Mouse (Mus musculus) left cerebral cortex, postnatal 10 days (tissue): ENCODE measurements at regions not wholly inside any gene's neighbourhood (a gene's known extent, or its start where the extent isn't known, plus 50 kb on each side); places are given as distances from the start of the nearest gene placed in this dataset.
A peak's percentile ranks its signal among the peaks of the same experiment; 100 is the strongest.

Experiments
- DNase-seq, 2 experiments: peaks; one replicate each; pipeline ENCODE4 v3.0.0; 2021 to 2022; ENCODE audit warnings: low spot score in 2 of 2, mixed read lengths in 1 of 2; ENCODE audit errors: extremely low spot score in 1 of 2
- intact Hi-C: fragments of 180-260 bp; cut with DNase I; formaldehyde crosslinking; loops from one replicate; pipeline ENCODE4 v1.15.1; 2025

GRCm38 (mm10) chr14:37306622-37307274 is 171.7 kb upstream of the Ghitm start:
- intact Hi-C loops: no loop called here
- DNase-seq: no peak

DNA sequence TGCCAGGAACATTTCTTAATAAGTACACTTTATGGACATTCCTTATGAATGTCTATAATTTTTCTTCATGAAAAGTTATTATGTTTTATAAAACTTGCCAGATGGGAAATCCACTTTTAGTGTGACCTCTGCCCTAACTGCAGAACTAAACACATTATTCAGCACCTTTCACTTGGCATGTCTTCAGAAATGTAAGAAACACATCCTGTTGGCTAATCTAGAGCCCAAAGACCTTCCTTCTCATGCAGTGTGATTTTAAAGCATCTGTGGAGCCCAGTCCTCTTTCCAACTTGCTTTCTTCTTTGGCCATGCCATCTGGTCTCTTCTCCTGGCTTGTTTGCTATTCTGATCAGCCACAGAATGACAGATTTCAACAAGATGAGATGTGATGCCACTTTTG is 163.6 kb upstream of the Ghitm start:
- intact Hi-C loops: no loop called here
- DNase-seq: no peak

DNA sequence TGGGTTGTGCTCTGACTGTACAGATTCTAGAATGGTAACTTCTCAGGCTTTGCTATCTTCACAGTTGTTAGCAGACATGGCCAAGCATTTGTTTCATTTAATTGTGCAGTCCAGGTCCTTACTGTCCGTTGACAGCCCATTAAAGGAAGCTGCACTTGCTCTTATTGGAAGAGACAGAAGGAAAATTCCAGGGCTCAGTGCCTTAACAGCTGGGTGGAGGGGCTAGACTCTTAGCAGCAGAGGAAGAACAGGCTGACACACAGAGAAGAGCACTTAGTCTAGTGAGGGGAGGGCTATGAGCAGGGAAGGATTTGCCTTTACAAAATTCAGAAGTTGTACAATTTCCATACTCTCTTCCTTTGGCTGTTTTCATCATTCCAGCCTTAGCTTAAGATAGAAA is 161.5 kb upstream of the Ghitm start:
- intact Hi-C loops: no loop called here
- DNase-seq: no peak

- no peak for DNase-seq
- intact Hi-C loops: no loop called here
Measured at GRCm38 (mm10) chr14:37292084-37292860, 157.2 kb upstream of the Ghitm start.

DNA sequence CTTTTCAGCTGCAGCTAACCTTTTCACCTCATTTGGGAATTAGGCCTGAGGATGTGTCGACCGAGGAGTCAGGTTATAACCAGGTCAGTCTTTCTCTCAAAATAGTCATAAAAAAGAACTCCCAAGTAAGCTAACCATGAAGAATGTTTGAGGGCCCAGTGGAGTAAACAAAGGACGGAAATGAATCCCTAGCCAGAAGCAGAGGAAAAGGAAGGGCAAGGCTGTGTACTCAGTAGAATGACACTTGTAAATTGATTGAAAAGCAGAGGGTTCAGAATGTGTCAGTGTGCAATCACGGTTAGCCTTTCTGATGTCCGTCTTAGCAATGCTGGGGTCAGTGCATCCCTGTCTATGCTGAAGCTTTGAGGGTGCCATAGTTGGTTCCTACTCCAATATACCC is 149.3 kb upstream of the Ghitm start:
- intact Hi-C loops: no loop called here
- no peak for DNase-seq

GRCm38 (mm10) chr14:37279356-37279755 is 144.3 kb upstream of the Ghitm start:
- intact Hi-C loops: no loop called here
- no peak for DNase-seq

DNA sequence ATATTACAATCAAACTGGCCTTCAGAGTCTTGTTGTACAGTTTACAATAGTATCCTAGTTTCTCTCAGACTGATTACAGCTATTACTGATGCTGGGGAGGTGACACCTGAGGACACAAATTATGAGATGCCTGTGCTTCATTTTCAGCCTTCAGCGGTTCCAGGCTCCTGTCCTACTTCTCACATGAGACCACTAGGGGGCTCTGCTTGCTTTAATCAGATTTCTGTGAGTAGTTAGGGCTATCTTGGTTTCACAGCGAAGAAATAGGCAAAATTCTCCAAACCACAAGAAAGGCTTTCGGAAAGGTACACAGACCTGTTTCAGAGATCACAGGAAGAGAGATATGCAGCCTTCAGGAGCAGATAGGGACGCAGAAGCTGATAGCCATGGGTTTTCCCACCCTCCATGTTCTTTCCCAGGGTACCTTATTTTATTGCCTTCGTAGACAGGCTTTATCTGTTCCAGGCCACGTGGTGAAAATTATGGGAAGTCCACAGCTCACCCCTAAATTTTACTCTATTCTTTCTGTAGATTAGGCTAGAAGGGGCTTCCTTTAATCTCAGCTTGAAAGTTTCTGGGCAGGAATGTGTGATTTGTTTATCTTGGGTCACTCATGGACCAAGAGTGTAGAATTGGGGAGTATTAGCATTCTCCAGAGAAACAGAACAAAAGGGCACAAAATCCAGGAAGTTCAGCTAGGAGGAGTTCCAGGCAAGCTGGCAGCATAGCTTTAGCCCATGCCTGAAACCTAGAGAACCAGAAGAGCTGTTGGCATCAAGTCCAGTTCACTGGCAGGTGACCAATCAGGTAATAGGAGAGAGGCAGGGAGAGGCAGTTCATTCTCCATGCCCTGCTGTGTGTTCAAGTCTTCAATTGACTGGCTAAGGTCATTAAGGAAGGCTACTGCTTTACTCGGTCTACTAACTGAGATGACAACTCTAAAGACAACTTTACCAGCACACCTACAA is 141.9 kb upstream of the Ghitm start:
- intact Hi-C loops: no loop called here
- DNase-seq: peak; percentile 27 to 38

DNA sequence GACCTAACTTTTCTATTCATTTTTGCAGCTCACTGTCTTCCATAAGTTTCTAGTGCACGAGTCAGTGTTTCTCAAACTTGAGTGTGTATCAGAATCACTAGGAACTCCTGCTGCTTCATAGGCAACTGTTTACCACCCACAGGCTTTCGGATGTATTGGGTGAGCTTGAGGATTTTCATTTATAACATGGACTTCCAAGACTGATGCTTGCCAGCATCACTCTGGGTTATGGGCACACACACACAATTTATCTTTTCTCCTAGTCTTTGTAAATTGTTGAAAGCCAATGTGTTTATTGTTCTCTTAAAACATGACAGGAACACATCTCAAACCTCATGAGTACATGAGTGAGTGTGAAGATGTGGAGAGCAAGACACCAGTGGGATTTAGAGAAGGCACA is 137.0 kb upstream of the Ghitm start:
- no peak for DNase-seq
- intact Hi-C loops: no loop called here

DNA sequence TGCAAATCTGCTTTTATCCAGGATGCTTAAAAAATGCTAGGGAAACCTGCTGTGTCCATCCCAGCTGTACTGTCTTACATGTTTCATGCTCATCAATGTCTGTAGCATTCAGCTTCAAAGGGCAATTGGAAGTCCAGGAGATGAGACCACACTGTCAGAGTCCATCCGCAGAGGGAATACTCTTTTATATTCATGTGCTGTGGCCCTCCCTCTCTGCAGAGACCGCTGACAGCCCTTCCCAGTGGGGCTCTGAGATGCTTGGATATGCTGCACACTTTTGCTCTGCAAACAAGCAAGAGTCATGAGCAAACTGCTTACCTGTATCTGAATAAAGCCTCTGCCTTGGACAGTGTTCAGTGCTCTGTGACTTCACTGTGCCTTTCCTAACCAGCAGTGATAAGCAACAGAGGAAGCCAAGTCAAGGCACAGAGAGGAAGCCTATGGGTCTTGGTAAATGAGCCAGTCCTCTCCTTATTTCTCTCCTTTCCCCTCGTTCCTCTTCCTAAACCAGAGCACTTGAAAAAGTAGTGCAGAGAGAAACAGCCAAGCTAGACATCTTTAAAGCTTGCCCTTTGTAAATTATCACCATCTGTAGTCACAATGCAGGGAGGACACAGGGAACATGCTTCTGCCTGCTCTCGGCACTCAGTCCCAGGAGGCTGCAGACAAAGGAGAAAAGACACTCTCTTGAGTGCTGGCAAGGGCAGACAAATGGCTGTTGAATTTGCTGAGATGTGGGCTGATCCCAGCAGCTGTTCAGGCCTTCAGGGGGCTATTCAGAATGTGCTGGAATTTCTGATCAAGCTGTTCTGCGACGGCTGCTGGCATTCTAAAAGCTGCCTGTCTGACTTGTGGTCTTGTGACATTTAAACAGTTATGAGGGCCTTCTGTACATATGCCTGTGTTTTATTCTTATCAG is 136.2 kb upstream of the Ghitm start:
- intact Hi-C loops: no loop called here
- no peak for DNase-seq

DNA sequence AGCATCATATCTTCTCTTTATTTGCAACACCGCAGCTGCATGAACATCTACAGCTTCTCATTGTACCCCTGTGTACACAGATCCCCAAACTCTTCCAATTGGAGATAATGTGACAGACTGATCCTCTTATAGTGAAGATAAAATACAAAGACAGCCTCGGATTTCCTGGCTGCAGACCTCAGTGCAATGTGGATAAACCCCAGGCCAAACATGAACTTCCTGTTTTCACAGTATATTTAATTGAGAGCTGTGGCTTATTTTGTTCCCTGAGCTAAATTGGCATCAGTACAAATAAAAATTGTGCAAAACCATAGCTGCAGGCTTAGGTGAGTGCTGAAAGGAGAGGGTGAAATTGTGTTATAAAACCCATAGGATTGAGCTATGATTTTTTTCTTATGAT is 134.8 kb upstream of the Ghitm start:
- DNase-seq: no peak
- intact Hi-C loops: no loop called here

- DNase-seq: peak; percentile 38 to 70
- intact Hi-C loops: no loop called here
Measured at GRCm38 (mm10) chr14:37238632-37239032, 103.6 kb upstream of the Ghitm start.

DNA sequence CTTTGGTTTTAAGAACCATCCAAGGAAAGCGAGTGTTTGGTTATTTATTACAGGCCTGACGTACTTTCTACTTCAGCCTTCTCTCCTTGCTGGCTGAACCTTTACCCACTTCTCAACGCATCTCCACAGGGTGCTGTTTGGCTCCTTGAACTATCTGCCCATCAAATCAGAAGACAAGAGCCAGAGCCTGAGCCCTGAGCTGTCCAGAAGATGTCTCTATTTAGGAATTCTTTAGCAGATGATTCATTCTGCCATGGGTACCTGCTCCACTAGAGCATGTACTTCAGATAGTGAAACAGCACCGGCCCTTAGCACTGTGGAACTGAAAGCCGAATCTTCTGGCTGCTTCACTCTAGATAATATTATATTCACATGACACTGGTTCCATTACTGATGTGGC is 102.1 kb upstream of the Ghitm start:
- DNase-seq: no peak
- intact Hi-C loops: no loop called here

DNA sequence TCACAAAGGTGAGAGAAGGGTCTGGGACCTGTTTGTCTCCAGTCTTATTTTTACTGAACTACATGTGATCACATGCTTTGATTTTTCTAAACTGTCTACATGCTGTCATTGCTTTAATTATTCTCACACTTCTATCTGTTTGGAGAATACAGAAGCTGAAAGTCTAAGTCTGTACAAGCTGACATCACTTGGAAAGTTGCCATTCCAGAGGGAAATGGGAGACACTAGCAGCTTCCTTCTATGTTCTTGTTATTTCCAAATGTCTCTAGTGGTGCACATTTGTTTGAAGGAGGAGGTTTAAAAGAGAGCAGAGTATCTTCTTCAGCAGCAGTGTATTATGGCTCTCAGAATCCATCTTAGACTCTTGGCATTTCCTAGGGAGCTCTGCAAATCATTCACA is 73.2 kb upstream of the Ghitm start:
- intact Hi-C loops: no loop called here

DNA sequence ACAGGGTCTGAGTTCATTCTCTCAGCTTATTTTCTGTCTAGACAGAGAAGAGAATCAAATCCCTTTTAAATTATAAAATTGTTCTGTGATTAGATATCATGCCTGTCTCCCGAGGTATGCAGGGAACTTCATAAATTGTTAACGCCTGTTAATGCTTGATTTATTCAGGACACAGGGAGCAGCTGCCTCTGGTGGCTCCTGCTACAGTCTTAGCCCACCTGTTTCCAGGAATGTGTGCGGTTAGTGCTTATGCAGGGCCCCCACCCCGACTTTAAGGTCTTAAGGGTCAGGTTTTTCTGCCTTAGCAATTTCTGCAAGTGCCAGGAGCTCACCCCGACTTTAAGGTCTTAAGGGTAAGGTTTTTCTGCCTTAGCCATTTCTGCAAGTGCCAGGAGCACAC is 54.7 kb upstream of the Ghitm start:
- intact Hi-C loops: no loop called here
- no peak for DNase-seq

More for the DNA sequence above, 73.2 kb upstream of the Ghitm start:
- peak in 1 of 2 experiments; percentile 20 for DNase-seq
